Mouse (Mus musculus) intestine, embryonic 14.5 days (tissue): Measurements from ENCODE around the gene Ptcra. TPM values are rescaled to one million over a fixed set of nuclear protein-coding genes. Genes with fewer than 3 reads are reported as not detected.

ENCODE experiments used
- ATAC-seq: fragments of 200-750 bp; cut with Nextera tagmentation; replicated peaks from 2 replicates; pipeline ENCODE4 v1.8.0; 2017; ENCODE audit warnings: low read depth, moderate number of reproducible peaks, moderate TSS enrichment, moderate library complexity; ENCODE audit not compliant: low FRiP score, low TSS enrichment
- DNase-seq: peaks from one replicate; pipeline ENCODE4 v3.0.0-alpha.2; 2018; ENCODE audit warnings: low spot score
- H3K27ac ChIP-seq: fragments of 300-500 bp; sonication (generic); 2 replicates; pipeline ENCODE4 v1.5.1; 2014; ENCODE audit warnings: low read depth, mild to moderate bottlenecking, control low read depth
- H3K27me3 ChIP-seq: fragments of 300-500 bp; sonication (generic); replicated peaks from 2 replicates; pipeline ENCODE4 v1.6.1; 2014; ENCODE audit warnings: low read length, control low read depth; ENCODE audit not compliant: control insufficient read depth, insufficient read depth
- H3K36me3 ChIP-seq: fragments of 300-500 bp; sonication (generic); 2 replicates; pipeline ENCODE4 v1.6.1; 2014; ENCODE audit warnings: low read length, control low read depth; ENCODE audit not compliant: control insufficient read depth, insufficient read depth
- H3K4me1 ChIP-seq: fragments of 300-500 bp; sonication (generic); replicated peaks from 2 replicates; pipeline ENCODE4 v1.6.1; 2014; ENCODE audit warnings: low read length, control low read depth, mixed read lengths; ENCODE audit not compliant: control insufficient read depth, insufficient read depth
- H3K4me2 ChIP-seq: fragments of 300-500 bp; sonication (generic); 2 replicates; pipeline ENCODE4 v1.6.1; 2014; ENCODE audit warnings: low read length
- H3K4me3 ChIP-seq: fragments of 300-500 bp; sonication (generic); 2 replicates; pipeline ENCODE4 v1.5.1; 2014; ENCODE audit warnings: low read depth, low read length, control low read depth, mixed read lengths
- H3K9ac ChIP-seq: fragments of 300-500 bp; sonication (generic); 2 replicates; pipeline ENCODE4 v1.6.1; 2014; ENCODE audit warnings: mild to moderate bottlenecking, low read length
- H3K9me3 ChIP-seq: fragments of 300-500 bp; sonication (generic); 2 replicates; pipeline ENCODE4 v1.6.1; 2016; ENCODE audit warnings: low read length, control low read depth; ENCODE audit not compliant: control insufficient read depth
- WGBS: fragments of 180-500 bp; shearing (Covaris S2); extraction: QIAGEN DNeasy Blood & Tissue Kit; methylation state at CpG from one replicate; pipeline ENCODE4 v1.1.7; 2014; 5-methylcytosine and 5-hydroxymethylcytosine counted together
- polyA plus RNA-seq: library from polyadenylated mRNA; unstranded; fragments of >200 nt; fragmentation: Nextera tagmentation; extraction: Ambion mirVana; gene quantifications from 2 replicates; pipeline ENCODE4 v1.2.1, GENCODE M21; 2014

Gene Ptcra
- polyA plus RNA-seq, 1 experiment from 2014 or later = 0.69 TPM

- peak; percentile 86 for ATAC-seq
- Histone ChIP-seq H3K9me3 (no peaks in the 10 kb centered on the region), H3K27ac (peak within 1 kb of the TSS; percentile 23; the same call in 1 of the 2 replicates), H3K4me2 (peak within 1 kb of the TSS; percentile 97), H3K4me3 (peak within 1 kb of the TSS; percentile 72), H3K4me1 (peaks cover 11% of the 10 kb centered on the region; the same call in 1 of the 2 replicates), H3K36me3 (peaks cover 27% of the 10 kb centered on the region), H3K9ac (peak within 1 kb of the TSS; percentile 88), H3K27me3 (no peaks in the 10 kb centered on the region)
- WGBS = 8% methylated on average over 36 of the region's 36 CpGs
- DNase-seq = peak; percentile 94
Measured at GRCm38 (mm10) chr17:46710959-46711597, 52.4 kb downstream of the Ptcra start, which contains the start of gene Pex6. TSS of gene Pex6 (plus strand) at chr17:46711463.

GRCm38 (mm10) chr17:46706375-46707089 is 57.0 kb downstream of the Ptcra start:
- DNase-seq (no peak), ATAC-seq (no peak)
- no peak overlapping the region for H3K4me3 ChIP-seq
- no peaks in the 10 kb centered on the region for H3K36me3 ChIP-seq
- H3K4me1 ChIP-seq = peaks cover 14% of the 10 kb centered on the region
- 93% methylated on average over 14 of the region's 14 CpGs for WGBS
- H3K9ac ChIP-seq = no peak overlapping the region
- H3K4me2 ChIP-seq = no peak overlapping the region
- H3K9me3 ChIP-seq = no peaks in the 10 kb centered on the region
- H3K27me3 ChIP-seq = no peaks in the 10 kb centered on the region
- no peak overlapping the region for H3K27ac ChIP-seq

Other genes starting within 250 kb of the Ptcra start
- 3.8 and 3.9 TPM in 2 replicates for gene Cul9, start 217.3 kb downstream of the Ptcra start, polyA plus RNA-seq
- gene Srf, start 207.5 kb downstream of the Ptcra start, polyA plus RNA-seq = 11.9 and 12.4 TPM in 2 replicates
- gene Ptk7, start 134.2 kb downstream of the Ptcra start, polyA plus RNA-seq = 54.0 and 56.6 TPM in 2 replicates
- 42.1 and 45.7 TPM in 2 replicates for gene Klc4, start 117.7 kb downstream of the Ptcra start, polyA plus RNA-seq
- gene Mrpl2, start 117.5 kb downstream of the Ptcra start, polyA plus RNA-seq = 134 and 144 TPM in 2 replicates
- 43.4 and 43.7 TPM in 2 replicates for gene Cul7, start 113.4 kb downstream of the Ptcra start, polyA plus RNA-seq
- 49.1 and 57.7 TPM in 2 replicates for gene Rrp36, start 89.4 kb downstream of the Ptcra start, polyA plus RNA-seq
- gene Mea1, start 84.9 kb downstream of the Ptcra start, polyA plus RNA-seq = 156 and 161 TPM in 2 replicates
- gene Klhdc3, start 82.8 kb downstream of the Ptcra start, polyA plus RNA-seq = 109 and 110 TPM in 2 replicates
- gene Ppp2r5d, start 58.6 kb downstream of the Ptcra start, polyA plus RNA-seq = 85.6 and 88.5 TPM in 2 replicates
- gene Pex6, start 52.2 kb downstream of the Ptcra start, polyA plus RNA-seq = 18.3 and 20.8 TPM in 2 replicates
- 0.23 and 1.5 TPM in 2 replicates for gene Gnmt, start 34.5 kb downstream of the Ptcra start, polyA plus RNA-seq
- 69.0 and 70.4 TPM in 2 replicates for gene Cnpy3, start 11.5 kb downstream of the Ptcra start, polyA plus RNA-seq
- 87.5 and 89.9 TPM in 2 replicates for gene 2310039H08Rik, start 8.9 kb upstream of the Ptcra start, polyA plus RNA-seq
- gene Rpl7l1, start 19.0 kb upstream of the Ptcra start, polyA plus RNA-seq = 133 and 150 TPM in 2 replicates
- gene Bicral, start 94.8 kb upstream of the Ptcra start, polyA plus RNA-seq = 5.5 and 6.6 TPM in 2 replicates
- gene Tbcc, start 127.0 kb upstream of the Ptcra start, polyA plus RNA-seq = 50.5 and 54.8 TPM in 2 replicates
- gene Prph2, start 146.7 kb upstream of the Ptcra start, polyA plus RNA-seq = not detected in 2 replicates
- gene Ubr2, start 246.8 kb upstream of the Ptcra start, polyA plus RNA-seq = 21.3 and 23.8 TPM in 2 replicates